Mouse (Mus musculus) embryo, embryonic 10 days (tissue): ENCODE data around the gene Fam129c.

Experiments used
- DNase-seq: peaks from one replicate; pipeline ENCODE4 v3.0.0-alpha.2; 2015; ENCODE audit warnings: low spot score

Gene Fam129c

GRCm38 (mm10) chr8:71597451-71597850 lies at the start of gene Fam129c:
TSS of gene Fam129c (plus strand) at chr8:71597648.
- DNase-seq, result no peak

- DNase-seq, result no peak
Observed at GRCm38 (mm10) chr8:71550754-71551153, 46.7 kb upstream of the Fam129c start.

GRCm38 (mm10) chr8:71552770-71553169 lies 44.7 kb upstream of the Fam129c start:
- DNase-seq, result no peak

- DNase-seq, result no peak
Observed at GRCm38 (mm10) chr8:71554001-71554400, 43.4 kb upstream of the Fam129c start.

- DNase-seq, result no peak
Observed at GRCm38 (mm10) chr8:71554644-71555043, 42.8 kb upstream of the Fam129c start.

GRCm38 (mm10) chr8:71558071-71558957 lies 39.1 kb upstream of the Fam129c start, which contains the start of gene Tmem221:
TSS of gene Tmem221 (minus strand) at chr8:71558871.
- DNase-seq, result no peak

GRCm38 (mm10) chr8:71558958-71559690 lies 38.3 kb upstream of the Fam129c start:
- DNase-seq, result peak; percentile 89

GRCm38 (mm10) chr8:71560071-71560470 lies 37.4 kb upstream of the Fam129c start:
- no peak for DNase-seq

- no peak for DNase-seq
Observed at GRCm38 (mm10) chr8:71560765-71561164, 36.7 kb upstream of the Fam129c start.

GRCm38 (mm10) chr8:71561401-71561800 lies 36.0 kb upstream of the Fam129c start:
- DNase-seq, result peak; percentile 87

GRCm38 (mm10) chr8:71562751-71563150 lies 34.7 kb upstream of the Fam129c start:
- DNase-seq, result peak; percentile 68

- DNase-seq, result no peak
Observed at GRCm38 (mm10) chr8:71563992-71564391, 33.5 kb upstream of the Fam129c start.

GRCm38 (mm10) chr8:71566501-71566900 lies 30.9 kb upstream of the Fam129c start, which contains the start of gene Nxnl1:
TSS of gene Nxnl1 (minus strand) at chr8:71566601.
- no peak for DNase-seq

GRCm38 (mm10) chr8:71567587-71567986 lies 29.9 kb upstream of the Fam129c start:
- no peak for DNase-seq

- no peak for DNase-seq
Observed at GRCm38 (mm10) chr8:71568387-71568937, 29.0 kb upstream of the Fam129c start, which contains the start of gene Slc27a1. TSS of gene Slc27a1 (plus strand) at chr8:71568882.

GRCm38 (mm10) chr8:71568941-71569340 lies 28.5 kb upstream of the Fam129c start:
- no peak for DNase-seq

- DNase-seq, result peak; percentile 94
Observed at GRCm38 (mm10) chr8:71569366-71570290, 27.8 kb upstream of the Fam129c start.

GRCm38 (mm10) chr8:71570291-71570954 lies 27.0 kb upstream of the Fam129c start:
- DNase-seq, result peak; percentile 93

GRCm38 (mm10) chr8:71572077-71572476 lies 25.4 kb upstream of the Fam129c start:
- no peak for DNase-seq

- no peak for DNase-seq
Observed at GRCm38 (mm10) chr8:71572847-71573633, 24.4 kb upstream of the Fam129c start.
